Mouse (Mus musculus) forebrain, embryonic 13.5 days (tissue): ENCODE data around the gene Ccdc13. TPM values are rescaled to one million over a fixed set of nuclear protein-coding genes. Genes with fewer than 3 reads are reported as not detected.

ENCODE experiments used
- polyA plus RNA-seq: library from polyadenylated mRNA; unstranded; fragments of >200 nt; fragmentation: Nextera tagmentation; extraction: Ambion mirVana; gene quantifications from 2 replicates; pipeline ENCODE4 v1.2.1, GENCODE M21; 2015

Ccdc13 gene
- polyA plus RNA-seq, 1 experiment from 2014 or later: 2.9 TPM

Other genes with a start within 250 kb of the Ccdc13 start
- not detected in 2 replicates for gene Lyzl4, start 197.4 kb downstream of the Ccdc13 start, polyA plus RNA-seq
- gene Vipr1, start 196.7 kb downstream of the Ccdc13 start, polyA plus RNA-seq: 0.37 and 0.59 TPM in 2 replicates
- gene Sec22c, start 134.0 kb downstream of the Ccdc13 start, polyA plus RNA-seq: 29.9 and 35.1 TPM in 2 replicates
- gene Ss18l2, start 129.1 kb downstream of the Ccdc13 start, polyA plus RNA-seq: 130 and 159 TPM in 2 replicates
- 69.5 and 70.9 TPM in 2 replicates for gene Nktr, start 120.3 kb downstream of the Ccdc13 start, polyA plus RNA-seq
- 8.1 and 8.4 TPM in 2 replicates for gene Zfp651, start 80.1 kb downstream of the Ccdc13 start, polyA plus RNA-seq
- 0.13 and 0.49 TPM in 2 replicates for gene Klhl40, start 61.9 kb downstream of the Ccdc13 start, polyA plus RNA-seq
- 0.09 and 0.16 TPM in 2 replicates for gene Hhatl, start 47.0 kb downstream of the Ccdc13 start, polyA plus RNA-seq
- gene Higd1a, start 18.9 kb upstream of the Ccdc13 start, polyA plus RNA-seq: 151 and 159 TPM in 2 replicates
- 1.1 and 1.7 TPM in 2 replicates for gene Ackr2, start 58.9 kb upstream of the Ccdc13 start, polyA plus RNA-seq
- gene Cyp8b1, start 76.8 kb upstream of the Ccdc13 start, polyA plus RNA-seq: not detected in 2 replicates
- 1.0 and 1.2 TPM in 2 replicates for gene Fam198a, start 111.5 kb upstream of the Ccdc13 start, polyA plus RNA-seq
- 16.7 and 17.3 TPM in 2 replicates for gene Pomgnt2, start 157.6 kb upstream of the Ccdc13 start, polyA plus RNA-seq